In genomic region chr4:44070641-44071040, GRCm38 (mm10) we compare ENCODE assay signal across 8 mouse cellular contexts. TPM values are rescaled to one million over a fixed set of nuclear protein-coding genes. Genes with fewer than 3 reads are reported as not detected.
DNase-seq lines count a peak whose midpoint lies in the region; ATAC-seq and TF ChIP-seq lines count a peak whose summit lies in the region.

No protein-coding gene starts in this region.

- no peak for DNase-seq in forebrain, embryonic 14.5 days (ENCODE audit: low spot score)
- no peak for DNase-seq in kidney, postnatal 0 days (ENCODE audit: low spot score)
- no peak for DNase-seq in kidney, postnatal 10 days
- DNase-seq in cerebellum, postnatal 25 days, result no peak
- no peak for DNase-seq in right cerebral cortex, postnatal 25 days

- H3K27ac ChIP-seq in forebrain, embryonic 14.5 days (ENCODE audit: low read depth, low read length), result no peak overlapping the region
- no peak overlapping the region for H3K27ac ChIP-seq in forebrain, embryonic 15.5 days (replicated peaks)
- H3K27ac ChIP-seq in kidney, postnatal 0 days, result no peak overlapping the region
- no peak overlapping the region for H3K27ac ChIP-seq in hindbrain, embryonic 15.5 days (replicated peaks)
- H3K27ac ChIP-seq in midbrain, embryonic 15.5 days, result no peak overlapping the region

- H3K4me2 ChIP-seq in forebrain, embryonic 14.5 days (ENCODE audit: low read length), result peak overlapping the region; percentile 68; the same call in 1 of the 2 replicates
- H3K4me2 ChIP-seq in forebrain, embryonic 15.5 days (replicated peaks), result no peak overlapping the region
- H3K4me2 ChIP-seq in kidney, postnatal 0 days (ENCODE audit: low read length), result peak overlapping the region; percentile 93; the same call in 1 of the 2 replicates
- peak overlapping the region; percentile 82 for H3K4me2 ChIP-seq in hindbrain, embryonic 15.5 days
- H3K4me2 ChIP-seq in midbrain, embryonic 15.5 days, result peak overlapping the region; percentile 59

- WGBS in forebrain, embryonic 14.5 days, result 75% methylated on average over 4 of the region's 4 CpGs
- 66% methylated on average over 4 of the region's 4 CpGs for WGBS in forebrain, embryonic 15.5 days
- 78% methylated on average over 4 of the region's 4 CpGs for WGBS in kidney, postnatal 0 days
- WGBS in hindbrain, embryonic 15.5 days, result 69% methylated on average over 4 of the region's 4 CpGs
- WGBS in midbrain, embryonic 15.5 days, result 66% methylated on average over 4 of the region's 4 CpGs

- no peak for TF ChIP-seq CTCF in kidney, postnatal 0 days (IDR thresholded peaks at IDR 0.05; ENCODE audit: low read depth)

- no peaks in the 10 kb centered on the region for H3K36me3 ChIP-seq in forebrain, embryonic 14.5 days (ENCODE audit: control insufficient read depth, insufficient read depth, low read length)
- no peaks in the 10 kb centered on the region for H3K36me3 ChIP-seq in forebrain, embryonic 15.5 days
- no peaks in the 10 kb centered on the region for H3K36me3 ChIP-seq in kidney, postnatal 0 days (ENCODE audit: insufficient read depth, low read length)
- no peaks in the 10 kb centered on the region for H3K36me3 ChIP-seq in hindbrain, embryonic 15.5 days
- H3K36me3 ChIP-seq in midbrain, embryonic 15.5 days (replicated peaks), result no peaks in the 10 kb centered on the region

- no peaks in the 10 kb centered on the region for H3K27me3 ChIP-seq in forebrain, embryonic 14.5 days (replicated peaks; ENCODE audit: control insufficient read depth, insufficient read depth, low read length)
- no peaks in the 10 kb centered on the region for H3K27me3 ChIP-seq in forebrain, embryonic 15.5 days
- H3K27me3 ChIP-seq in kidney, postnatal 0 days (ENCODE audit: insufficient read depth, low read length), result no peaks in the 10 kb centered on the region
- H3K27me3 ChIP-seq in hindbrain, embryonic 15.5 days, result no peaks in the 10 kb centered on the region
- no peaks in the 10 kb centered on the region for H3K27me3 ChIP-seq in midbrain, embryonic 15.5 days (replicated peaks)

- H3K9me3 ChIP-seq in forebrain, embryonic 14.5 days (replicated peaks; ENCODE audit: control insufficient read depth, low read length), result no peaks in the 10 kb centered on the region
- H3K9me3 ChIP-seq in forebrain, embryonic 15.5 days, result no peaks in the 10 kb centered on the region
- H3K9me3 ChIP-seq in kidney, postnatal 0 days (replicated peaks; ENCODE audit: low read length), result no peaks in the 10 kb centered on the region
- H3K9me3 ChIP-seq in hindbrain, embryonic 15.5 days, result no peaks in the 10 kb centered on the region
- H3K9me3 ChIP-seq in midbrain, embryonic 15.5 days, result no peaks in the 10 kb centered on the region

- ATAC-seq in forebrain, embryonic 14.5 days, result no peak
- ATAC-seq in forebrain, embryonic 15.5 days (replicated peaks), result no peak
- no peak for ATAC-seq in kidney, postnatal 0 days (replicated peaks; ENCODE audit: low FRiP score, low read depth)
- no peak for ATAC-seq in hindbrain, embryonic 15.5 days (ENCODE audit: low FRiP score, low read depth)
- no peak for ATAC-seq in midbrain, embryonic 15.5 days (replicated peaks)

- H3K4me1 ChIP-seq in forebrain, embryonic 14.5 days (ENCODE audit: control insufficient read depth, insufficient read depth, low read length), result peaks cover 11% of the 10 kb centered on the region
- H3K4me1 ChIP-seq in forebrain, embryonic 15.5 days, result peaks cover 20% of the 10 kb centered on the region
- peaks cover 8% of the 10 kb centered on the region; the same call in 1 of the 2 replicates for H3K4me1 ChIP-seq in kidney, postnatal 0 days (replicated peaks; ENCODE audit: insufficient read depth, low read length)
- peaks cover 27% of the 10 kb centered on the region for H3K4me1 ChIP-seq in hindbrain, embryonic 15.5 days (replicated peaks)
- H3K4me1 ChIP-seq in midbrain, embryonic 15.5 days, result peaks cover 18% of the 10 kb centered on the region

- H3K4me3 ChIP-seq in forebrain, embryonic 14.5 days (ENCODE audit: low read depth, low read length), result 0 out of 2 replicates have a peak overlapping the region, but pooled peaks have one; percentile 92
- no peak overlapping the region for H3K4me3 ChIP-seq in forebrain, embryonic 15.5 days
- H3K4me3 ChIP-seq in kidney, postnatal 0 days (replicated peaks; ENCODE audit: low read depth, low read length), result no peak overlapping the region
- peak overlapping the region; percentile 90; the same call in 1 of the 2 replicates for H3K4me3 ChIP-seq in hindbrain, embryonic 15.5 days
- peak overlapping the region; percentile 67; the same call in 1 of the 2 replicates for H3K4me3 ChIP-seq in midbrain, embryonic 15.5 days

- H3K9ac ChIP-seq in forebrain, embryonic 14.5 days (ENCODE audit: low read length), result no peak overlapping the region
- no peak overlapping the region for H3K9ac ChIP-seq in forebrain, embryonic 15.5 days (replicated peaks)
- no peak overlapping the region for H3K9ac ChIP-seq in kidney, postnatal 0 days (ENCODE audit: low read depth, low read length)
- no peak overlapping the region for H3K9ac ChIP-seq in hindbrain, embryonic 15.5 days
- H3K9ac ChIP-seq in midbrain, embryonic 15.5 days, result peak overlapping the region; percentile 20; the same call in 1 of the 2 replicates

RNA-seq across cellular contexts. Expression of gene Gne, which starts 13.3 kb away (rescaled TPM):
- 20.4 and 26.5 TPM in 2 replicates for polyA plus RNA-seq in forebrain, embryonic 14.5 days (2014; fragmentation: Nextera tagmentation; extraction: Ambion mirVana)
- 24.6 and 26.3 TPM in 2 replicates for polyA plus RNA-seq in forebrain, embryonic 15.5 days (2015; fragmentation: Nextera tagmentation; extraction: Ambion mirVana)
- 21.2 and 22.8 TPM in 2 replicates for polyA plus RNA-seq in kidney, postnatal 0 days (2015; fragmentation: Nextera tagmentation; extraction: Ambion mirVana)
- polyA plus RNA-seq in hindbrain, embryonic 15.5 days (2015; fragmentation: Nextera tagmentation; extraction: Ambion mirVana), result 25.1 and 28.6 TPM in 2 replicates
- 25.5 and 29.3 TPM in 2 replicates for polyA plus RNA-seq in midbrain, embryonic 15.5 days (2015; fragmentation: Nextera tagmentation; extraction: Ambion mirVana)

Comparison
In these comparisons a context has a peak if more than half of its experiments do, and no peak if none do; other contexts are left out.
1. H3K4me3 ChIP-seq: peak in forebrain, embryonic 14.5 days (single experiment), hindbrain, embryonic 15.5 days (single experiment) and midbrain, embryonic 15.5 days (single experiment); none in forebrain, embryonic 15.5 days (single experiment) and kidney, postnatal 0 days (single experiment).